Mouse (Mus musculus) forebrain, embryonic 14.5 days (tissue): ENCODE measurements around the gene Glb1l. TPM values are rescaled to one million over a fixed set of nuclear protein-coding genes. Genes with fewer than 3 reads are reported as not detected.

Experiments used
- ATAC-seq: fragments of 200-750 bp; cut with Nextera tagmentation; 2 replicates; pipeline ENCODE4 v1.8.0; 2017; ENCODE audit warnings: mild to moderate bottlenecking, moderate library complexity
- DNase-seq: peaks from one replicate; pipeline ENCODE4 v3.0.0-alpha.2; 2015; ENCODE audit warnings: low spot score
- H3K27ac ChIP-seq: fragments of 300-500 bp; sonication (generic); 2 replicates; pipeline ENCODE4 v1.5.1; 2014; ENCODE audit warnings: low read depth, mild to moderate bottlenecking, control low read depth, low read length, moderate library complexity
- H3K27me3 ChIP-seq: fragments of 300-500 bp; sonication (generic); replicated peaks from 2 replicates; pipeline ENCODE4 v1.6.1; 2014; ENCODE audit warnings: low read length, control low read depth, mixed read lengths; ENCODE audit not compliant: control insufficient read depth, insufficient read depth
- H3K36me3 ChIP-seq: fragments of 300-500 bp; sonication (generic); 2 replicates; pipeline ENCODE4 v1.6.1; 2014; ENCODE audit warnings: low read length, control low read depth; ENCODE audit not compliant: control insufficient read depth, insufficient read depth
- H3K4me1 ChIP-seq: fragments of 300-500 bp; sonication (generic); 2 replicates; pipeline ENCODE4 v1.6.1; 2014; ENCODE audit warnings: antibody characterized with exemption, low read length, control low read depth; ENCODE audit not compliant: control insufficient read depth, insufficient read depth
- H3K4me2 ChIP-seq: fragments of 300-500 bp; sonication (generic); 2 replicates; pipeline ENCODE4 v1.6.1; 2014; ENCODE audit warnings: mild to moderate bottlenecking, control low read depth, low read length
- H3K4me3 ChIP-seq: fragments of 300-500 bp; sonication (generic); 2 replicates; pipeline ENCODE4 v1.5.1; 2014; ENCODE audit warnings: low read depth, low read length, control low read depth
- H3K9ac ChIP-seq: fragments of 300-500 bp; sonication (generic); 2 replicates; pipeline ENCODE4 v1.6.1; 2014; ENCODE audit warnings: mild to moderate bottlenecking, low read length, control low read depth, moderate library complexity
- H3K9me3 ChIP-seq: fragments of 300-500 bp; sonication (generic); replicated peaks from 2 replicates; pipeline ENCODE4 v1.6.1; 2016; ENCODE audit warnings: low read length, control low read depth, mixed read lengths; ENCODE audit not compliant: control insufficient read depth
- WGBS: fragments of 180-500 bp; shearing (Covaris S2); extraction: QIAGEN DNeasy Blood & Tissue Kit; methylation state at CpG from one replicate; pipeline ENCODE4 v1.1.7; 2014; 5-methylcytosine and 5-hydroxymethylcytosine counted together
- microRNA-seq: library from miRNA; unstranded; fragments of <30 nt; microRNA quantifications from one replicate; pipeline ENCODE4, GENCODE M21; 2016
- polyA plus RNA-seq: library from polyadenylated mRNA; unstranded; fragments of >200 nt; fragmentation: Nextera tagmentation; extraction: Ambion mirVana; gene quantifications from 2 replicates; pipeline ENCODE4 v1.2.1, GENCODE M21; 2014

The Glb1l gene
- polyA plus RNA-seq, 1 experiment from 2014 or later, result 13.0 TPM

GRCm38 (mm10) chr1:75148727-75149126, 61.9 kb downstream of the Glb1l start:
- H3K27ac ChIP-seq, result no peak overlapping the region
- peaks cover 51% of the 10 kb centered on the region for H3K36me3 ChIP-seq
- peaks cover 8% of the 10 kb centered on the region for H3K4me1 ChIP-seq

More at GRCm38 (mm10) chr1:75148727-75149126, 61.9 kb downstream of the Glb1l start:
- no peaks in the 10 kb centered on the region for H3K27me3 ChIP-seq
- H3K4me2 ChIP-seq, result no peak overlapping the region
- ATAC-seq (no peak), DNase-seq (no peak)
- no peaks in the 10 kb centered on the region for H3K9me3 ChIP-seq
- WGBS, result 91% methylated on average over 4 of the region's 4 CpGs
- no peak overlapping the region for H3K4me3 ChIP-seq
- H3K9ac ChIP-seq, result no peak overlapping the region

Small RNA genes lying within 50 kb of the gene (microRNA-seq; reads per million reads assigned to microRNA genes)
- gene Gm27943, result not detected

Other genes with a start within 250 kb of the Glb1l start
- gene Nhej1, start 85.6 kb downstream of the Glb1l start, polyA plus RNA-seq, result 7.9 and 8.8 TPM in 2 replicates
- gene Slc23a3, start 76.9 kb downstream of the Glb1l start, polyA plus RNA-seq, result not detected in 2 replicates
- 40.4 and 53.6 TPM in 2 replicates for gene Cnppd1, start 68.1 kb downstream of the Glb1l start, polyA plus RNA-seq
- 85.6 and 95.6 TPM in 2 replicates for gene Retreg2, start 68.0 kb downstream of the Glb1l start, polyA plus RNA-seq
- gene Zfand2b, start 42.2 kb downstream of the Glb1l start, polyA plus RNA-seq, result 41.2 and 46.8 TPM in 2 replicates
- 26.2 and 30.4 TPM in 2 replicates for gene Abcb6, start 30.4 kb downstream of the Glb1l start, polyA plus RNA-seq
- 16.3 and 16.9 TPM in 2 replicates for gene Ankzf1, start 18.7 kb downstream of the Glb1l start, polyA plus RNA-seq
- gene Atg9a, start 18.6 kb downstream of the Glb1l start, polyA plus RNA-seq, result 25.5 and 34.1 TPM in 2 replicates
- gene Stk16, start within 50 bp of the Glb1l start, polyA plus RNA-seq, result 116 and 130 TPM in 2 replicates
- 14.3 and 21.3 TPM in 2 replicates for gene Tuba4a, start 9.1 kb upstream of the Glb1l start, polyA plus RNA-seq
- not detected in 2 replicates for gene A630095N17Rik, start 21.3 kb upstream of the Glb1l start, polyA plus RNA-seq
- gene Dnajb2, start 25.6 kb upstream of the Glb1l start, polyA plus RNA-seq, result 21.5 and 24.3 TPM in 2 replicates
- 5.1 and 8.0 TPM in 2 replicates for gene Ptprn, start 53.7 kb upstream of the Glb1l start, polyA plus RNA-seq
- gene Resp18, start 67.6 kb upstream of the Glb1l start, polyA plus RNA-seq, result 62.4 and 68.1 TPM in 2 replicates
- 160 and 178 TPM in 2 replicates for gene Dnpep, start 107.2 kb upstream of the Glb1l start, polyA plus RNA-seq
- gene Des, start 149.5 kb upstream of the Glb1l start, polyA plus RNA-seq, result 1.3 and 1.4 TPM in 2 replicates
- 8.3 and 8.8 TPM in 2 replicates for gene Speg, start 164.5 kb upstream of the Glb1l start, polyA plus RNA-seq
- 72.4 and 76.0 TPM in 2 replicates for gene Gmppa, start 225.1 kb upstream of the Glb1l start, polyA plus RNA-seq
- gene Asic4, start 239.6 kb upstream of the Glb1l start, polyA plus RNA-seq, result 0.76 and 0.84 TPM in 2 replicates